Mouse (Mus musculus) C2C12 (cell line): ENCODE measurements at regions not wholly inside any gene's neighbourhood (a gene's known extent, or its start where the extent isn't known, plus 50 kb on each side); places are given as distances from the start of the nearest gene placed in this dataset.

Experiments used
- H3K27me3 ChIP-seq: one replicate; pipeline ENCODE4 v1.6.1; 2011; ENCODE audit not compliant: control insufficient read depth, insufficient read depth, insufficient read length
- H3K36me3 ChIP-seq: one replicate; pipeline ENCODE4 v1.6.1; 2011; ENCODE audit not compliant: control insufficient read depth, insufficient read depth
- H3K4me3 ChIP-seq: one replicate; pipeline ENCODE4 v1.5.1; 2011; ENCODE audit warnings: mild to moderate bottlenecking, control low read depth; ENCODE audit not compliant: poor library complexity, insufficient read depth, severe bottlenecking
- H3K79me2 ChIP-seq: one replicate; pipeline ENCODE4 v1.6.1; 2011; ENCODE audit not compliant: control insufficient read depth, insufficient read depth
- H3K79me3 ChIP-seq: one replicate; pipeline ENCODE4 v1.6.1; 2011; ENCODE audit warnings: low read depth, control low read depth
- H3ac ChIP-seq: one replicate; pipeline ENCODE3; 2011; ENCODE audit warnings: low read depth; ENCODE audit not compliant: control insufficient read depth, insufficient read length
- CEBPB ChIP-seq: IDR thresholded peaks from one replicate; pipeline ENCODE4 v1.6.1; 2011; ENCODE audit warnings: low read depth, mild to moderate bottlenecking, control low read depth, moderate library complexity
- CTCF ChIP-seq: IDR thresholded peaks from one replicate; pipeline ENCODE4 v1.5.1; 2011; ENCODE audit not compliant: control insufficient read depth, insufficient read depth, insufficient read length
- FOSL1 ChIP-seq: IDR thresholded peaks from one replicate; pipeline ENCODE4 v1.8.0; 2011; ENCODE audit warnings: mild to moderate bottlenecking, low read length; ENCODE audit not compliant: poor library complexity, insufficient read depth, severe bottlenecking
- MAX ChIP-seq: IDR thresholded peaks from one replicate; pipeline ENCODE4 v1.6.1; 2011; ENCODE audit warnings: mild to moderate bottlenecking, control low read depth
- MYOD1 ChIP-seq: IDR thresholded peaks from one replicate; pipeline ENCODE4 v1.6.1; 2011; ENCODE audit warnings: low read depth; ENCODE audit not compliant: control insufficient read depth, insufficient read length
- MYOG ChIP-seq: IDR thresholded peaks from one replicate; pipeline ENCODE4 v1.6.1; 2011; ENCODE audit not compliant: control insufficient read depth, insufficient read length; ENCODE audit errors: extremely low read depth
- USF1 ChIP-seq: IDR thresholded peaks from one replicate; pipeline ENCODE4 v1.6.1; 2011; ENCODE audit warnings: low read depth, mild to moderate bottlenecking, control low read depth, moderate library complexity

GRCm38 (mm10) chr17:93260366-93261205, 61.8 kb downstream of the Adcyap1 start:
- Histone ChIP-seq H3K79me3 (no peaks in the 10 kb centered on the region), H3K4me3 (no peak overlapping the region), H3K36me3 (no peaks in the 10 kb centered on the region), H3ac (no peak overlapping the region), H3K79me2 (no peaks in the 10 kb centered on the region), H3K27me3 (no peaks in the 10 kb centered on the region)
- TF ChIP-seq MYOD1 (no peak), MAX (no peak), CEBPB (no peak), FOSL1 (no peak), USF1 (no peak), MYOG (no peak), CTCF (no peak)

GRCm38 (mm10) chr17:93261206-93261504, 62.3 kb downstream of the Adcyap1 start:
- TF ChIP-seq CTCF (no peak), MYOG (no peak), CEBPB (no peak), MAX (no peak), FOSL1 (no peak), USF1 (no peak), MYOD1 (no peak)
- no peak overlapping the region for H3K4me3 ChIP-seq
- H3K79me3 ChIP-seq, result no peaks in the 10 kb centered on the region

GRCm38 (mm10) chr17:93306121-93306520, 107.3 kb downstream of the Adcyap1 start:
- TF ChIP-seq CEBPB, result no peak
- no peak for TF ChIP-seq FOSL1
- TF ChIP-seq MYOG, result no peak
- TF ChIP-seq MAX, result no peak
- TF ChIP-seq MYOD1, result no peak
- no peak for TF ChIP-seq USF1
- TF ChIP-seq CTCF, result no peak
- Histone ChIP-seq H3K4me3 (no peak overlapping the region), H3K79me3 (no peaks in the 10 kb centered on the region), H3K36me3 (no peaks in the 10 kb centered on the region), H3K79me2 (no peaks in the 10 kb centered on the region), H3ac (no peak overlapping the region), H3K27me3 (no peaks in the 10 kb centered on the region)

More at GRCm38 (mm10) chr17:93261206-93261504, 62.3 kb downstream of the Adcyap1 start:
- no peaks in the 10 kb centered on the region for H3K36me3 ChIP-seq
- H3K27me3 ChIP-seq, result no peaks in the 10 kb centered on the region
- H3K79me2 ChIP-seq, result no peaks in the 10 kb centered on the region
- H3ac ChIP-seq, result no peak overlapping the region

DNA sequence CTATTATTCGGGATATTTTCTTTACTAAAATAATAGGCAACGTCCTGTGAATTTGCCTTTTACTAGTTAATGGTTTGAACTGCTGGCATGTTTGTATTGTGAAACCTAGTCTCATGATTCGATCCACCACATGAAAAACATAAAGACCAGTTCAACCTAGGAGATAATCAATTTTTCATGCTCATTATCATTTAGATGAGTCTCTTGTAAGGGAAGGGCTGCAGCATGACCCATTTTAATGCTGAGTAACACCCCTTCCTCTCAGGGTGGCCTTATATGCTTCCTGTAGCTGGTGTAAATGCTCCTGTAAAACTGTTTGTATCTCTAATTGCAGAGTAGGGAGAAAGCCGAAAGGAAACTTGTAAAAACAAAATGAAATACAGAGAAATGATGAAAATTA, 113.3 kb downstream of the Adcyap1 start:
- Histone ChIP-seq H3K4me3 (no peak overlapping the region), H3K79me2 (no peaks in the 10 kb centered on the region), H3K27me3 (no peaks in the 10 kb centered on the region), H3K79me3 (no peaks in the 10 kb centered on the region), H3K36me3 (no peaks in the 10 kb centered on the region), H3ac (no peak overlapping the region)
- TF ChIP-seq CTCF (no peak), FOSL1 (no peak), MYOG (no peak), CEBPB (no peak), MAX (no peak), USF1 (no peak), MYOD1 (no peak)

DNA sequence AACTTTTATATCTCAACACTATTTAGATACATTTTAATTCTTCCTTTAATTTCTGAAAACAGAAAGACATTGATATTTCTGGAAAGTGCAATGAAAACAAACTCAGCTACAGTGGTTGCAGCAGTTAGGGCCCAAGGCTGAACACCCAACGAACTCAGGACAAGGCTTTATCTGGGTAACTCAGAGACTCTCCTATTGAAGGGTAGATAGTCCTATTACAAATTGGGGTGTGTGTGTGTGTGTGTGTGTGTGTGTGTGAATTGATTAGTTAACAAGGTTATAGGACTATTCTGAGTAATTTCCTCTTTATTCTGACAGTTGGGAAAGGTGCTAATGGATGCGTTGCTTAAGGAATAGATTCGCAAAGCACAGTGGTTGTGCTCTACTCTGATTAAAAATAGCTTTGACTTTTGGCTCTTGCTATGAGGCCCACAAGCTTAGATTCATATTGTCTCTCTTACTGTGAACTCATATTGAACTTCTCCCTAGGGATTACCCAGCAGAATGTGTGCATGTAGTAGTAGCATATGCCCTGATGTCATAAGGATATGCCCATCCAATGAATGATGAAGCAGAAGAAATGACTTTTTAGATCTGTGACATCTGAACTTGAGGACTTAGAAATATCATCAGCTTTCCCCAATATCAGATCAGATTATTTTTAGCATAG, 114.0 kb downstream of the Adcyap1 start:
- Histone ChIP-seq H3K36me3 (no peaks in the 10 kb centered on the region), H3K79me2 (no peaks in the 10 kb centered on the region), H3K79me3 (no peaks in the 10 kb centered on the region), H3K27me3 (no peaks in the 10 kb centered on the region), H3ac (no peak overlapping the region), H3K4me3 (no peak overlapping the region)
- TF ChIP-seq CTCF, result no peak
- no peak for TF ChIP-seq FOSL1
- TF ChIP-seq MAX, result no peak
- no peak for TF ChIP-seq CEBPB

- Histone ChIP-seq H3K27me3 (no peaks in the 10 kb centered on the region), H3ac (no peak overlapping the region), H3K79me3 (no peaks in the 10 kb centered on the region), H3K36me3 (no peaks in the 10 kb centered on the region), H3K79me2 (no peaks in the 10 kb centered on the region), H3K4me3 (no peak overlapping the region)
- TF ChIP-seq FOSL1 (no peak), USF1 (no peak), CTCF (no peak), MYOG (no peak), CEBPB (no peak), MAX (no peak), MYOD1 (no peak)
Measured at GRCm38 (mm10) chr17:93313310-93313688, 114.5 kb downstream of the Adcyap1 start.
